Mouse (Mus musculus): ENCODE data around the gene Ptma. TPM values are rescaled to one million over a fixed set of nuclear protein-coding genes. Genes with fewer than 3 reads are reported as not detected.

Gene Ptma
- total RNA-seq, 2 experiments from 2014 or later, result 438 to 477 TPM

Other genes with a start within 250 kb of the Ptma start
- gene B3gnt7, start 223.9 kb upstream of the Ptma start, total RNA-seq (2021), result 1 to 10 TPM; 2.4 to 3.1 TPM
- gene Ncl, start 167.3 kb upstream of the Ptma start, total RNA-seq (2021), result 100 to 1,000 TPM; 177 to 184 TPM
- under 1 TPM in 1 of 2 experiments, not detected in 1; 0.63 TPM for gene Nmur1, start 100.5 kb upstream of the Ptma start, total RNA-seq (2021)
- gene Tex44, start 100.4 kb upstream of the Ptma start, total RNA-seq (2021), result not detected
- gene Pde6d, start 55.9 kb downstream of the Ptma start, total RNA-seq (2021), result 10 to 100 TPM; 62.6 to 67.4 TPM
- 10 to 100 TPM; 27.5 to 30.6 TPM for gene Cops7b, start 56.2 kb downstream of the Ptma start, total RNA-seq (2021)
- gene Nppc, start 143.8 kb downstream of the Ptma start, total RNA-seq (2021), result 10 to 100 TPM; 12.5 to 17.0 TPM
- 10 to 100 TPM; 29.7 to 30.2 TPM for gene Dis3l2, start 177.1 kb downstream of the Ptma start, total RNA-seq (2021)

Measured in left cerebral cortex, postnatal 10 days (tissue).